Mouse (Mus musculus): ENCODE measurements around the gene Gm11037.
A peak's percentile ranks its signal among the peaks of the same experiment; 100 is the strongest.
"Not testable (repeated sequence)": the region's sequence is repeated elsewhere in the genome, so short reads cannot be mapped to it uniquely, and the experiment has no call there.

Gene Gm11037

GRCm38 (mm10) chr2:131132930-131133547 is at the start of gene Gm11037:
Gene Gm11037 (plus strand): TSS chr2:131133497.
- DNase-seq (ENCODE audit: inconsistent ontology term) = no peak

- no peak for DNase-seq (ENCODE audit: inconsistent ontology term)
Measured at GRCm38 (mm10) chr2:131084206-131084605, 49.1 kb upstream of the Gm11037 start.

- no peak for DNase-seq (ENCODE audit: inconsistent ontology term)
Measured at GRCm38 (mm10) chr2:131086667-131087390, 46.5 kb upstream of the Gm11037 start, which contains the start of gene Siglec1. Gene Siglec1 (minus strand): TSS chr2:131086765.

- DNase-seq (ENCODE audit: inconsistent ontology term) = no peak
Measured at GRCm38 (mm10) chr2:131088581-131088980, 44.7 kb upstream of the Gm11037 start.

GRCm38 (mm10) chr2:131089634-131090033 is 43.7 kb upstream of the Gm11037 start:
- DNase-seq (ENCODE audit: inconsistent ontology term) = no peak

- DNase-seq (ENCODE audit: inconsistent ontology term) = no peak
Measured at GRCm38 (mm10) chr2:131090852-131091251, 42.4 kb upstream of the Gm11037 start.

DNA sequence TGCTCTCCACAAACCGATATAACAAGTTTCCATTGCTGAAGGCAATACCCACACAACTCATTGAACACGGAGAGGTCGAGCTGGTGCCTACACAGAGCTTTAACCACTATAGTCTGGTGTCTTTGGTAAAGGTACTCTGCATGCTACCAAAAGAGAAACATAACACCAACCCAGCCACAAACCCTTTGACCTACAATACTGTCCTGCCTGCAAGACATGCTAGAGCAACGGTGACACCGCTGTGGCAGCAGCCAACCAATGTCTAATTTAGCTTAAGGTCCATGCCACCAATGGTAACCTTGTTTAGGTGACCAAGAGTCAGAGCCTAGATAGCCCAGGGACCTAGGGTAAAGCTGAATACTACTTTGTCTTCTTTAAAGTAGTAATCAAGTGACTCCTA is 39.7 kb upstream of the Gm11037 start:
- no peak for DNase-seq (ENCODE audit: inconsistent ontology term)

- DNase-seq (ENCODE audit: inconsistent ontology term) = peak; percentile 70
Measured at GRCm38 (mm10) chr2:131094823-131095222, 38.5 kb upstream of the Gm11037 start.

DNA sequence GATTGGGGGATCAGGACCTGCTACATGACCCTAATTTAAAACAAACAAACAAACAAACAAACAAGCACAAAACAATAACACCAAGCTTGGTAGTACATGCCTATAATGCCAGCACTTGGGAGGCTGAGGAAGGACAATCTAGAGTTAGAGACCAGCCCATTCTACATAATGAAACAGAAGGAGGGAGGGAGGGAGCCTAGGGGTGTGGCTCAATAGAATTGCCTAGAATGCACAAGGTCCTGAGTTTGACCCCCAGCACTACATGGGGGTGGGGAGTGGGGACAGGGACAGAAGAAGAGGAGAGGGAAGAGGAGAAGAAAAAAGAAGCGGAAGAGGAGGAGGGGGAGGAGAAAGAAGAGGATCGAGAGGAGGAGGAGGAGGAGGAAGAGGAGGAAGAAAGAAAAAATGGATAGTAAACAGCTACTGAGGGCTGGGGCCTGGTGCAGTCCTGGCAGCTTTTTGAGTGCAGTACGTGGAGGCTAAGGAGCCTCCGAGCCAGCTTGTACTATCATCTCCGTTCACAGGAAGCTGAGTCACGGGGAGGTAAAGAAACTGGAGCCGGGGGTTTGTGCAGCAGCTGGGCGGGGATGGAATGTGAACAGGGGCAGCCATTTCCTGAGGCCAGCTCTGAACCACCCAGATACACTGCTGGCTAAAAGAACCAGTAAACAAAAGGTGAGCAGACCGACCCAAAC is 37.0 kb upstream of the Gm11037 start:
- DNase-seq (ENCODE audit: inconsistent ontology term) = peak; percentile 61

- DNase-seq (ENCODE audit: inconsistent ontology term) = no peak
Measured at GRCm38 (mm10) chr2:131097087-131097486, 36.2 kb upstream of the Gm11037 start.

DNA sequence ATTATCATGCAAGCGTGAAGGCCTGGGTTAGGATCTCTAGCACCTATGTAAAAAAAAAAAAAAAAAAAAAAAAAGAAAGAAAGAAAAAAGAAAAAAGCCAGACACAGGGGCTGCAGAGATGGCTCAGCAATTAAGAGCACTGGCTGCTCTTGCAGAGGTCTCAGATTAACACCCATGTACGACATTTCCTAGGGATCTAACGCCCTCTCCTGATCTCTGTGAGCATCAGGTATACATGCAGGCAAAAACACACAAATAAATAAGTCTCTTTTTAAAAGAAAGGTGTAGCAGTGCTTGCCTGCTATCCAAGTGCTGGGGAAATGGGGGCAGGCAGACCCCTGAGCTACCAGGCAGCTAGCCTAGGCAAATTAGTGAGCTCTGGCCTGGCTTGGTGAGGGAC is 31.8 kb upstream of the Gm11037 start:
- no peak for DNase-seq (ENCODE audit: inconsistent ontology term)

- DNase-seq (ENCODE audit: inconsistent ontology term) = no peak
Measured at GRCm38 (mm10) chr2:131104021-131104420, 29.3 kb upstream of the Gm11037 start.

DNA sequence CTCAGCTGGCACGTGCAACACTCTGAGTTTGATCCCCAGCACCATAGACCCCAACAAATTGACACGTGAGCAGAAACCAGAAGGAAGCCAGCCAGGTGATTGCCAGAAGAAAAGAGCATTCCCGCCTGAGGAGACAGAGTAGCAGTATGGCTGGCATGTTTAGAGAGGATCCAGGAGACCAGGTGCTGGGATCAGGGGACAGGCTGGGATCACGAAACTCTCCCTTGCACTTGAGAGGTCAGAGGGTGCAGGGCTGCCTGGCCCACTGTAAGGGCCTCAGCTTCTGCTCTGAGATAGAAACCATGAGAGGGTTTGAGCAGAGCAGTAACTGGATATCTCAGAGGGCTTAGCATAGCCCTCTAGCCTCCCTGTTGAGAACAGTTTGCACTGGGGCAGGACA is 28.2 kb upstream of the Gm11037 start:
- not testable (repeated sequence) for DNase-seq (ENCODE audit: inconsistent ontology term)

DNA sequence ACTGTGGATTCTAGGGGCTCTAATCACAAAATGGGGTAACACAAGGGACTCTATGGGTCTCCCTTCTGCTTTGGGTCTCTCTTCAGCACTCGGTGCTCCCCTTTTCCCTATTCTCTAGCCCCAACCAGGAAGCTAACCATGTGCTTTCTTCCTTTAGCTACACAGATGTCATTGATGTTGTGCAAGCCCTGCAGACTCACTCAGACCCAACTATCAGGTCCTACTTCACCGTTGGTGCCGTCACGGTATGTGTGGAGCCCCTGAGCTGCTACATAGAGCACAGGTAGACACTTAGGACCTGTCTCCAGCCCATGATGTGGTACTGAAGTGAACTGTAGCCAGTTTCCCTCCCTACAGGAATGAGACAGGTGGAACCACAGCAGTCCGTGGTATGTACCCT is 27.3 kb upstream of the Gm11037 start:
- DNase-seq (ENCODE audit: inconsistent ontology term) = no peak

DNA sequence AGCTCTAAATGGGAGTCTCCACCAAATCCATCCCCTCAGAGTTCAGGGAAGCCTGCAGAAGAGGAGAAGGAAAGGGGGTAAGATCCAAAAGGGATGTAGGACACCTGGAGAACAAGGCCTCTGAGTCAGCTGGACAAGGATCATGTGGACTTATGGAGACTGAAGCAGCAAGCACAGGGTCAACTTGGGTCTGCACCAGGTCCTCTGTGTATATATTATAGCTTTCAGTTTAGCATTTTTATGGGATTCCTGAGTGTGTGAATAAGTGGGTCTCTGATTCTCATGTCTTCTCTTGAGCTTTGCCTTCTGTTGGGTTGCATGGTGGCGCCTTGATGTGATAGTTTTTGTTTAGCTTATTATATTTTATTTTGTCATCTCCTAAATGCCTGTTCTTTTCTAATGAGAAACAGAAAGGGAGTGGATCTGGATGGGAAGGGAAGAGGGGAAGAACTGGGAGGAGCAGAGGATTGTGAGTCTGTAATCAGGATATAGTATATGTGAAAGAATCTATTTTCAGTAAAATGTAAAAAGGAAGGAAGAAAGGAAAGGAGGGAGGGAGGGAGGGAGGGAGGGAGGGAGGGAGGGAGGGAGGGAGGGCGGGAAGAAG is 14.2 kb upstream of the Gm11037 start:
- no peak for DNase-seq (ENCODE audit: inconsistent ontology term)

DNA sequence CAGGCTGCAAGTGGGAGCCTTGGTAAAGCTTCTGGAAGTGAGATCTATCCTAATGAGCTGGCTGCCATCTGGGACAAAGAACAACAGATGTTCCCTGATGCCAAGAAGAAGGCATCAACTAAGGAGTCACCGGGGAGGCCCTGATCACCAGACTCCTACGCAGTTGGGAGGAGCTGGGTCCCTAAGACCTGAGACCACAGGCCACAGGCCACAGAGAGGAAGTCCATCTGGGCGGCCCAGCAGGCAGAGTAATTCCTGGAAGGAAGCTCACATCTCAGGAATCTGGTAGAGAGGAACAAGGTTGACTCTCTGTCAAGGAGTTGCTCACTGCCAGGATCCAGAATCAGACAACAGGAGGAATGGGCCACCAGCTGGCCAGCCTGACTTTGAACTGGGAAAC is 9.1 kb upstream of the Gm11037 start:
- no peak for DNase-seq (ENCODE audit: inconsistent ontology term)

GRCm38 (mm10) chr2:131125157-131125963 is 7.9 kb upstream of the Gm11037 start:
- no peak for DNase-seq (ENCODE audit: inconsistent ontology term)

GRCm38 (mm10) chr2:131125964-131126815 is 7.1 kb upstream of the Gm11037 start:
- DNase-seq (ENCODE audit: inconsistent ontology term) = no peak

GRCm38 (mm10) chr2:131127161-131127730 is 6.1 kb upstream of the Gm11037 start, which contains the start of gene Hspa12b:
Gene Hspa12b (plus strand): TSS chr2:131127280.
- peak; percentile 9 for DNase-seq (ENCODE audit: inconsistent ontology term)

GRCm38 (mm10) chr2:131128211-131128610 is 5.1 kb upstream of the Gm11037 start:
- no peak for DNase-seq (ENCODE audit: inconsistent ontology term)
